Mouse (Mus musculus): Measurements from ENCODE around the gene Wdfy4.

The Wdfy4 gene

DNA sequence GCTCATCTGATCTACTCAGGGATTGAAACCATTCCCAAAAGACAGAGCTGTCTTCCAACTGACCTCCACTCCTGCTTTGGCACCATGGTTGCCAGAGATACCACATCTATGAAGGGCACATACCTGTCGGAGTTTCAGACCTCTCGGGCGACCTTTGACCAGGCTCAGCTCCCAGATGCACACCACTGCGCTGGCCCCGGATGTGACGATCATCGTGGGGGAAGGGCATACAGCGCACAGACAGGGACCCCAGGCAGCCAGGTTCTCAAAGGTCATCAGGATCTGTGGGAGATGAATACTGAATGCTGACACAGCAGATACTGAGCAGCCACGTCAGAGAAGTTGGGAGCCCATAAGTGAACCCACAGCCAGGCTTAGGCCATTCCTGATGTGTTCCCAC is 214.6 kb downstream of the Wdfy4 start:
- no peak for DNase-seq (ENCODE audit: low spot score)

DNA sequence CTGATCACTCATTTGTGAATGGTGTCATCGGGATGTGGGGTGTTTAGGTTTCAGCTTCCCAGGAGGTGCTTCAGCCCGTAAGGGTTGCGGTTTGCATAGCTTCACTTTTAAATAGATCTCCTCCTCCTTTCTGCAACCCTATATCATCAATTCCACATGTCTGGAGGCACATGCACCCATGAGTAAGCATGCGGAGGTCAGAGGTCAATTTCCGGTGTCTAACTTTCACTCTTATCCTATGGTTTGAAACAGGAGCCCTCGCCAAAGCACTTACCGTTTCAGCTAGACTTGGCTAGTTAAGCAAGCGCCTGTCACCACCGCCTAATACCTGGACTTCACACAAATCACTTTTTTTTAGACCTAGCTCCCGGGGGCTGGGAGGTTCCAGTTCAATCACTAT is 220.6 kb downstream of the Wdfy4 start:
- no peak for DNase-seq (ENCODE audit: low spot score)

- DNase-seq (ENCODE audit: low spot score) = no peak
Observed at GRCm38 (mm10) chr14:32960481-32960880, 224.8 kb downstream of the Wdfy4 start.

- no peak for DNase-seq (ENCODE audit: low spot score)
Observed at GRCm38 (mm10) chr14:32958671-32959070, 226.6 kb downstream of the Wdfy4 start.

DNA sequence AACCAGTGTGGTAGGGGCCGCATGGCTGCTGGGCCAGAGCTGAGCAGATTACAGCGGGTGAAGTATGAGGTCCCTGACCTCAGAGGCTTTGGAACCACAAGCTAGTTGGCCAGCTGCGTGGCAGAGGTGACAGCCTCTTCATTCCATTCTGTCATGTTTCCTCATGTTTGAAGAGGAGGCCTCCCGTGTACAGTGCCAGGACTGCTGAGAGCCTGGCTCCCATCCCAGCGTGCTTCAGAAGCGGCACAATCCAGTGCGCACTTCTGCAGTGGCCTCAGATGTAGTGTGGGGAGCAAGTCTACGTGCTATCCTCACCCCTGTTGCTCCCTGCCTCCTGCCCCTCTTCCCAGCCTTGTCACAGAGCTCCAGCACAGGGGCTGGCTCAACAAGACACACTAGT is 228.8 kb downstream of the Wdfy4 start:
- no peak for DNase-seq (ENCODE audit: low spot score)

DNA sequence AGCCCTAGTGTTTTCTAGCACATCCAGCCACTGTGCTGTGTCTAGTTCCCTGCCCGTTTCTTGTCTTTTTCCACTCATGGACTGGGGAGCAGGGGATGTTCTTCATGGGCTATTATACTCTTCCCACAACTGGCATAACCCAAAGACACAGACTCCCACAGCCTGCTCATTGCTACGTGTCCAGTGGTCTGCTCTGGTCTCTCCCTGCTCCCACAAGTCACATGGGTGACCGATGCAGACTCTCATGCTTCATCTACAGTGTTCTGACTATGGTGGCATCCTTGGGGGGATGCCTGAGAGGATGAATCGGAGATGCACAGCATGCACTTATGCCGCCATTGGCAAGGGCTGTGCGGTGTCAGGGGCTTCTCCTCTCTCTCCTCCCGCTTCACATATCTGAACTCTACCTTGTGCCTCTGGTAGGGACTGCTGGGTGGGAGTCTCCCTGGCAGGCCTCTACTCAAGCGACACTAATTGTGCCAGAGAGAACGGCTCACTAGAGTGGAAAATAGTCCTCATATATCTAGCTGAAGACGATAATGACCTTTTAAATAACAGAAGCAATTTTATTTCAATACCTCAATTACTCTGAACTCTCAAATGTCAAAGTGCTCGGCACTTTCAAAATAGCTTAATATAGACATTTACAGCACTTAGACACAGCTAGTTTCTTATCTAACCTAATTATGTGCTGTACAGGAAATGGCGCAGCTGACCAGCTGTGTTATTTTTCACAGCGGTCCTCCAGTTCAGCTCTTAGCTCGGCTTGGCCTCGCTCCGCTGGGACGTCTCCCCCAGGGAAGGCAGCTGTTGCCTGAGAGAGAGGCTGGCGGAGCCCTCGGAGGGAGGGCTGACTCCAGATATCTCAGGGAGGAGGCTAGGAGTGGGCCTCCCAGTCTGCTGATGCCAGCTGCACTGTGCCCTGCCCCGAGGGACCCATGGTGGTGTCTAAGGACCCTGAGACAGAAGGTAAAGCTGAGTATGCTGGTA is 234.7 kb downstream of the Wdfy4 start:
- DNase-seq (ENCODE audit: low spot score) = no peak

DNA sequence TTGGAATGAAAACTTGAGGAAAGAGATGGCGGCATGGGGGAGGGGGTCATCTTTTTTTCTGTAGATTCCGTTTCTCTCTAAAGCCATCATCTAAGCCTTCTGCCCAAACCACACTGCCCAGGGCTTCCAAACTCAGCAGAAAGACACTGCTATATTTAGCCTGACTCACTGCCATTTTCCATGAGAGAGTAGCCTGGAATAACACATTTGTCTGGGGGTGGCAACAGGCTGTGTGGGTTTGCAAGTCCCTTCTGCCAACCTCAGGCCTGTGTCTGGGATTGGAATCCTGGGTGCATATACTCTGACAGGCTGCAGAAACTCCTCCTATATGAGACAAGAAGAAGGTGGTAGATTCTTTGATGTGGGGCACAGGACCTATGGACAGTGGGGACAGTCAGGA is 237.8 kb downstream of the Wdfy4 start:
- no peak for DNase-seq (ENCODE audit: low spot score)

GRCm38 (mm10) chr14:32939217-32939616 is 246.1 kb downstream of the Wdfy4 start:
- DNase-seq (ENCODE audit: low spot score) = no peak

GRCm38 (mm10) chr14:32934064-32934463 is 251.2 kb downstream of the Wdfy4 start:
- no peak for DNase-seq (ENCODE audit: low spot score)

DNA sequence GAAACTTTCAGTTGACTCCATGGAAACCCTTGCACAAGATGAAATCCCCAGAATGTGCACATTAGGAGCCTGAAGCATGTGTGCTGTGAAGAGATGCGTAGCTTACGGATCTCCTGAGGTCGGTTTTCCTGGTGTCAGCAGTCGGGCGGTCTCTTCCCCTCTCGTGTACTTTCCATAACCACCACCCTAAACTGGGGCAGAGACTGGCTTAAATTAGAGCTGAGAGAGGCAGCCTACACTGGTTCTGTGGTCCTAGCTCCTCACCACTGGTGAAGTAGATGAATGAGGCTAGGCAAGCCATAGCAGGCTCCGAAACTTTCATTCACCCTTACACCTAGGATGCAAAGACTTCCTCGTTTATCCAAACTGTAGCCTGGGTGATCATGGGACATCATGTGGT is 253.1 kb downstream of the Wdfy4 start:
- DNase-seq (ENCODE audit: low spot score) = no peak

GRCm38 (mm10) chr14:32931709-32932108 is 253.6 kb downstream of the Wdfy4 start:
- no peak for DNase-seq (ENCODE audit: low spot score)

DNA sequence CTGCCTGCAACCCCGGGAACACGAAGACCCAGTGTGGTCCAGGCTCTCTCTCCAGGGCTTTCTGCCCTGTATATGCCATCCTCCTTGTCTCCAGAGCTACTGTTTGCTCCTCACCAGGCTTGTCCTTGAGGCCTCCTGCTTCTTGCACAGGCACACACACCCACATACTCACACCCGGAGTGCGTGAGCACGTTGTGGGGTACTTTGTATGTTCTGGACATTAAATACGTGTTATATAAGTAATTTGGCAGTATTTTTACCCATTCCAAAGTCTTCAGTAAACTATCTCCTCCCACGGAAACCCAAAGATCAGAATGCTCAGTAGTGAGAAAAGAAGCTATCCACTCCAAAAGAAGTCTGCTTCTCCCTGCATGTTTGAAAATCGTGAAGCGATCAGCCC is 261.4 kb downstream of the Wdfy4 start:
- DNase-seq (ENCODE audit: low spot score) = no peak

- DNase-seq (ENCODE audit: low spot score) = no peak
Observed at GRCm38 (mm10) chr14:32917919-32918318, 267.4 kb downstream of the Wdfy4 start.

GRCm38 (mm10) chr14:32915360-32915759 is 269.9 kb downstream of the Wdfy4 start:
- no peak for DNase-seq (ENCODE audit: low spot score)

- DNase-seq (ENCODE audit: low spot score) = no peak
Observed at GRCm38 (mm10) chr14:32911187-32911586, 274.1 kb downstream of the Wdfy4 start.

Measured in T-cell, adult 2 months (primary cell).